Mouse (Mus musculus) liver, postnatal 0 days (tissue): ENCODE results near the gene Ascl5. TPM values are rescaled to one million over a fixed set of nuclear protein-coding genes. Genes with fewer than 3 reads are reported as not detected.
A peak's percentile ranks its signal among the peaks of the same experiment; 100 is the strongest.

ENCODE experiments used
- ATAC-seq: fragments of 200-750 bp; cut with Nextera tagmentation; 2 replicates; pipeline ENCODE4 v1.8.0; 2017; ENCODE audit warnings: mild to moderate bottlenecking, moderate library complexity
- DNase-seq: peaks from one replicate; pipeline ENCODE4 v3.0.0-alpha.2; 2016
- H3K27ac ChIP-seq: fragments of 300-500 bp; sonication (generic); 2 replicates; pipeline ENCODE4 v1.5.1; 2014; ENCODE audit warnings: antibody characterized with exemption, moderate library complexity, mild to moderate bottlenecking, low read depth
- H3K27me3 ChIP-seq: fragments of 300-500 bp; sonication (generic); 2 replicates; pipeline ENCODE4 v1.6.1; 2014; ENCODE audit warnings: low read length, control low read depth, mixed read lengths; ENCODE audit not compliant: insufficient read depth
- H3K36me3 ChIP-seq: fragments of 300-500 bp; sonication (generic); replicated peaks from 2 replicates; pipeline ENCODE4 v1.6.1; 2014; ENCODE audit warnings: mild to moderate bottlenecking, control low read depth, low read length, moderate library complexity, mixed read lengths; ENCODE audit not compliant: insufficient read depth
- H3K4me1 ChIP-seq: fragments of 300-500 bp; sonication (generic); 2 replicates; pipeline ENCODE4 v1.6.1; 2014; ENCODE audit warnings: antibody characterized with exemption, mild to moderate bottlenecking, control low read depth; ENCODE audit not compliant: insufficient read depth
- H3K4me2 ChIP-seq: fragments of 300-500 bp; sonication (generic); 2 replicates; pipeline ENCODE4 v1.6.1; 2014; ENCODE audit warnings: low read depth, mild to moderate bottlenecking, low read length, moderate library complexity, mixed read lengths
- H3K4me3 ChIP-seq: fragments of 300-500 bp; sonication (generic); 2 replicates; pipeline ENCODE4 v1.5.1; 2014; ENCODE audit warnings: low read depth, low read length
- H3K9ac ChIP-seq: fragments of 300-500 bp; sonication (generic); replicated peaks from 2 replicates; pipeline ENCODE4 v1.6.1; 2014; ENCODE audit warnings: mild to moderate bottlenecking, moderate library complexity
- H3K9me3 ChIP-seq: fragments of 300-500 bp; sonication (generic); 2 replicates; pipeline ENCODE4 v1.6.1; 2016; ENCODE audit warnings: mild to moderate bottlenecking, control low read depth, low read length, mixed read lengths
- CTCF ChIP-seq: sonication (generic); IDR thresholded peaks from 2 replicates; pipeline ENCODE4 v1.5.1; 2016; ENCODE audit warnings: antibody characterized with exemption, low read depth
- EP300 ChIP-seq: IDR thresholded peaks from 2 replicates; pipeline ENCODE4 v1.6.1; 2016; ENCODE audit warnings: antibody characterized with exemption, low read depth, mild to moderate bottlenecking
- WGBS: fragments of 180-500 bp; shearing (Covaris S2); extraction: QIAGEN DNeasy Blood & Tissue Kit; methylation state at CpG from one replicate; pipeline ENCODE4 v1.1.7; 2014; ENCODE audit not compliant: insufficient replicate concordance; 5-methylcytosine and 5-hydroxymethylcytosine counted together
- polyA plus RNA-seq: library from polyadenylated mRNA; unstranded; fragments of >200 nt; fragmentation: Nextera tagmentation; extraction: Ambion mirVana; gene quantifications from 2 replicates; pipeline ENCODE4 v1.2.1, GENCODE M21; 2015

The Ascl5 gene
- polyA plus RNA-seq, 1 experiment from 2014 or later: not detected

DNA sequence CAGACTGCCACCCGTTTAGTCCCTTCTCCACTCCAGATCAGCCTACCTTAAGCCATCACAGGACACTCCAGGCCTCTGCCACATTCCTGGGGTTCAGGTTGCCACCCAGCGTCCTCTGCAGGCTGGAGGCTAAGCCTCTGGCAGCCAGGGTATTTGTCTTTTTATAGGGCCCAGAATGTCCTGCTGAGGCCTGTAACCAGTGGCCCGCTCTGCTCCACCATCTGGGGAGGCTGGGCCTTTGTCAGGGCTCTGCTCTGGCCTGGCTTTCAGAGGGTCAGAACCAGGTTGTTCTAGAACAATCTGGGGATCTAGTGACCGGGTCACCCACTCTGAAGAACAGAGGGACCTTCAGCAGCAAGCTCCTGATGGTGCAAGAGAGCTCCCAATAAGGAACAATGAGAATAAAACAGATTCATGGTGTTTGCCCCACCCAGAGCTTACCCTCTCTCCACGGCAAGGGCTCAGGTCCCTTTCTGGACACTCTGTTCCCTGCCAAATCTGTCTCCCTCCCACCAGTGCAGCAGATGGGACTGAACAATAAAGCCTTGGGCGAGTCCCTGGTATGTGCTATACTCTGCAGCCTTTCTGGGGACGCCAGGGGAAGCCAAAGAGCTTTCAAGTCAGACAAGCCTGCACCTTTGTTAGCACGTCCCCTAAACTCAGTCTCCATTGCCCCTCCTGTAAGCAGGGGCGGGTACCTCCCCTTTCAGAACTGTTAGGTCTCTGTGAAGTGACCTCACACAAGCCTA, 10.6 kb downstream of the Ascl5 start:
- Histone ChIP-seq H3K9me3 (no peaks in the 10 kb centered on the region), H3K9ac (no peak overlapping the region), H3K4me2 (no peak overlapping the region), H3K27ac (no peak overlapping the region), H3K36me3 (no peaks in the 10 kb centered on the region), H3K4me1 (no peaks in the 10 kb centered on the region; the same call in 1 of the 2 replicates), H3K4me3 (no peak overlapping the region), H3K27me3 (no peaks in the 10 kb centered on the region)
- ATAC-seq (no peak), DNase-seq (no peak)
- TF ChIP-seq EP300 (no peak), CTCF (no peak)
- WGBS: 63% methylated on average over 9 of the region's 9 CpGs

DNA sequence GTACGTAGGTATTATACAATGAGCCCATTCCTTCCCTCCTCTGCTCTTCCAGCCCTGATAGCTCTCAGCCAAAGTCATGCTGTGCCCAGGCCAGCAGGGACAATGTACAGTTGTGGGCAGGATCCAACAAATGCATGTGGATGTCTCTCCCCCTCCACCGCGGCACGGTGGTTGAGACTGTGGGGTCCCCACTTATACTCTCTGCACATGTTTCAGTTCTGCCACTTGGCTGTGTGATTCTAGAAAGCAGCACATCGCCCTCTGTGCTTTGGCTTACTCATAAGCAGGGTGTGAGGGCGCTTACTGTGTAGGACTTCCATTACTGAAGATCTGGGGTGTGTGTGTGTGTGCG, 11.2 kb downstream of the Ascl5 start:
- H3K9me3 ChIP-seq: no peaks in the 10 kb centered on the region
- H3K36me3 ChIP-seq: no peaks in the 10 kb centered on the region
- H3K4me3 ChIP-seq: no peak overlapping the region
- no peak overlapping the region for H3K9ac ChIP-seq
- 83% methylated on average over 7 of the region's 7 CpGs for WGBS
- no peak for ATAC-seq
- H3K27me3 ChIP-seq: no peaks in the 10 kb centered on the region
- no peak overlapping the region for H3K27ac ChIP-seq
- H3K4me2 ChIP-seq: no peak overlapping the region
- no peaks in the 10 kb centered on the region; the same call in 1 of the 2 replicates for H3K4me1 ChIP-seq
- DNase-seq: no peak
- TF ChIP-seq CTCF (no peak), EP300 (no peak)

DNA sequence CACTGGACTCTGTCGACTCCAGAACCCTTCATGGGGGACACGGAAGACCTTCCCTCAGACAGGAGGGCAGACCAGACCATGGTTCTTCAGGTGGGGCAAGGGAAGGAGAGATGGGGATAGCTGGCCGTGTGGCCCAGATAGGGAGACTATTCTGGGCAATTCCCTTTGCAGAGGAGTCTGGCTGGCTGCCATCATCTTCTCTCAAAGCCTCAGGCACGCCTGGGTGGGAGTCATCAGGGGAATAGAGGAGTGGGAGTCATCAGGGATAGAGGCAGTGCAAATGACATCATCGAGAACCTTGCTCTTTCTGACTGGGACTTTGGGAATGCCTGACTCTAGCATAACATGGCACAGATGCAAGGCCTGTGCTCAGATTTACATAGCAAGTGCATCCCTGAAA, 13.4 kb downstream of the Ascl5 start:
- DNase-seq: no peak
- no peak overlapping the region for H3K27ac ChIP-seq
- 58% methylated on average over 5 of the region's 5 CpGs for WGBS

DNA sequence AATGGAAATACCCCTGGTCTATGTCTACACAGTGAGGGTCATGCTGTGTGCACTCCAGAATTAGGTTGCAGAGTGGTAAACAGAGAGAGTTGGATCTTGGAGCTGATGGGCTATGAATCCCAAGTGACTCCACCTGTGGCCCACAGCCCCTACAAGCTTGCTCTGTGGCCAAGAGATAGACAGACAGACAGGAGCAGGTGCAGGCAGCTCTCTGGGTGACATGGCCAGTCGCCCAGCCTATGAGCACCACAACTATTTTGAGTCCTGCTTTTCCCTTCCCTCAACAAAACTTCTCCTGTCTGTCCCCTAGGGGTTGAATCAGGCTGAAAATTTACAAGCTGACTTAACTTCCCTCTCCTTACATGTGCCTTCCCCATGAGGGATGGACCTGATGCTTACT, 16.0 kb downstream of the Ascl5 start:
- TF ChIP-seq CTCF: no peak
- TF ChIP-seq EP300: no peak
- Histone ChIP-seq H3K36me3 (no peaks in the 10 kb centered on the region), H3K9ac (no peak overlapping the region), H3K27me3 (no peaks in the 10 kb centered on the region), H3K4me2 (no peak overlapping the region), H3K4me1 (no peaks in the 10 kb centered on the region), H3K4me3 (no peak overlapping the region), H3K9me3 (no peaks in the 10 kb centered on the region), H3K27ac (no peak overlapping the region)
- ATAC-seq: no peak
- DNase-seq: no peak
- WGBS: 38% methylated on average over 1 of the region's 1 CpGs

More for the DNA sequence above, 13.4 kb downstream of the Ascl5 start:
- no peak overlapping the region for H3K4me3 ChIP-seq
- no peaks in the 10 kb centered on the region for H3K36me3 ChIP-seq
- TF ChIP-seq CTCF (no peak), EP300 (no peak)
- ATAC-seq: no peak
- H3K9ac ChIP-seq: no peak overlapping the region
- H3K4me1 ChIP-seq: no peaks in the 10 kb centered on the region; the same call in 1 of the 2 replicates
- no peak overlapping the region for H3K4me2 ChIP-seq
- H3K9me3 ChIP-seq: no peaks in the 10 kb centered on the region
- H3K27me3 ChIP-seq: no peaks in the 10 kb centered on the region

DNA sequence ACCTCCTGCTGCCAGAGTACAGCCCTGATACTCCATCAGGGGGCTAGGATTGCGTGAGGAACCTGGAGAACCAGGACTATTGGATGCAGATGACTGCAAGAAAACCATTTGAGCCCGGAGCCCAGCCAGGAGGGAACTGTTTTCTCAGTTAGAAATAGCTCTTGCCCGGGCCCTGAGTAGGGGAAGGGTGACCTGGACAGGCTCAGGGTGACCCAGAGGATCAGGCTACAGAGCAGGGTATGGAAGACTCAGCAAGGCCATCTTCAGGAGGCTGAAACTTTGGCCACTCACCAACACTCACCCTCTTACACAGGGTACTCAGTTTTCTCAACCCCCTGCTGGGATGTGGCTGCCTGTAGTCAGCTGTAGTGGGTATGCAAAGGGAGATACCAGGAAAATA, 17.0 kb downstream of the Ascl5 start:
- Histone ChIP-seq H3K4me2 (no peak overlapping the region), H3K27me3 (no peaks in the 10 kb centered on the region), H3K9ac (no peak overlapping the region), H3K36me3 (no peaks in the 10 kb centered on the region), H3K4me3 (no peak overlapping the region), H3K27ac (no peak overlapping the region), H3K4me1 (no peaks in the 10 kb centered on the region), H3K9me3 (no peaks in the 10 kb centered on the region)
- WGBS: 60% methylated on average over 3 of the region's 3 CpGs
- TF ChIP-seq CTCF (no peak), EP300 (no peak)
- no peak for DNase-seq
- no peak for ATAC-seq

DNA sequence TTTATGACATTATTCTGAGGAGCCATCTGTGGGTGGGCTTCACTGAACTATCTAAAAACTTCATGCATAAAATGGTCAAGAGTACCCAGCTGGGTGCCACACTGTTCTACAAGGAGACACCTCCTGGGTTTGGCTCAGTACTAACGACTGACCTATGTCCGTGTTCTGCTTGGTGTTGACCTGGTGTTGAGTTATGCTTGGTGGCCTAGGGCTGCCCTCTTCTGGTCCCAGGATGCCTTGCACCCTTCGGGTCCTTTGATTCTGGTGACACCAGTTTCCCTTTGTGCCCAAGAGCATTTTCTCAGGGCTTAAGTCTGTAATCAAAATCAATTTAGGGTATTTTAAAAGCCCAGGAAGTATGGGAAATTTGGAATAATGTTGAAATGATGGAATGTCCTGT, 25.5 kb downstream of the Ascl5 start:
- Histone ChIP-seq H3K36me3 (no peaks in the 10 kb centered on the region), H3K4me3 (no peak overlapping the region), H3K9ac (no peak overlapping the region), H3K9me3 (no peaks in the 10 kb centered on the region), H3K4me1 (no peaks in the 10 kb centered on the region), H3K27me3 (no peaks in the 10 kb centered on the region), H3K27ac (no peak overlapping the region), H3K4me2 (no peak overlapping the region)
- 3% methylated on average over 3 of the region's 3 CpGs for WGBS
- DNase-seq: peak; percentile 68
- peak; percentile 56; the same call in 1 of the 2 replicates for ATAC-seq
- TF ChIP-seq EP300 (no peak), CTCF (peak; percentile 86)
